Mouse (Mus musculus) limb, embryonic 13.5 days (tissue): Measurements from ENCODE around the gene Cfap126. TPM values are rescaled to one million over a fixed set of nuclear protein-coding genes. Genes with fewer than 3 reads are reported as not detected.
"Not testable (repeated sequence)": the region's sequence is repeated elsewhere in the genome, so short reads cannot be mapped to it uniquely, and the experiment has no call there.

ENCODE experiments used
- ATAC-seq: fragments of 200-750 bp; cut with Nextera tagmentation; 2 replicates; pipeline ENCODE4 v1.8.0; 2017; ENCODE audit warnings: low read depth, moderate number of reproducible peaks, moderate TSS enrichment; ENCODE audit not compliant: low FRiP score
- H3K27ac ChIP-seq: fragments of 300-500 bp; sonication (generic); 2 replicates; pipeline ENCODE4 v1.5.1; 2015; ENCODE audit warnings: inconsistent platforms, mild to moderate bottlenecking, moderate library complexity
- H3K27me3 ChIP-seq: fragments of 300-500 bp; sonication (generic); 2 replicates; pipeline ENCODE4 v1.6.1; 2015; ENCODE audit warnings: mild to moderate bottlenecking, inconsistent platforms
- H3K36me3 ChIP-seq: fragments of 300-500 bp; sonication (generic); 2 replicates; pipeline ENCODE4 v1.6.1; 2015; ENCODE audit warnings: inconsistent platforms, mild to moderate bottlenecking, moderate library complexity
- H3K4me1 ChIP-seq: fragments of 300-500 bp; sonication (generic); 2 replicates; pipeline ENCODE4 v1.6.1; 2015; ENCODE audit warnings: inconsistent platforms
- H3K4me2 ChIP-seq: fragments of 300-500 bp; sonication (generic); replicated peaks from 2 replicates; pipeline ENCODE4 v1.6.1; 2015; ENCODE audit warnings: inconsistent platforms, mild to moderate bottlenecking, moderate library complexity
- H3K4me3 ChIP-seq: fragments of 300-500 bp; sonication (generic); 2 replicates; pipeline ENCODE4 v1.5.1; 2015; ENCODE audit warnings: moderate library complexity, mild to moderate bottlenecking, inconsistent platforms
- H3K9ac ChIP-seq: fragments of 300-500 bp; sonication (generic); 2 replicates; pipeline ENCODE4 v1.6.1; 2015; ENCODE audit warnings: mild to moderate bottlenecking, inconsistent platforms
- H3K9me3 ChIP-seq: fragments of 300-500 bp; sonication (generic); 2 replicates; pipeline ENCODE4 v1.6.1; 2016; ENCODE audit warnings: inconsistent platforms
- WGBS: fragments of 180-500 bp; shearing (Covaris S2); methylation state at CpG from one replicate; pipeline ENCODE4 v1.1.7; 2015; 5-methylcytosine and 5-hydroxymethylcytosine counted together
- polyA plus RNA-seq: library from polyadenylated mRNA; unstranded; fragments of >200 nt; fragmentation: Nextera tagmentation; extraction: Ambion mirVana; gene quantifications from 2 replicates; pipeline ENCODE4 v1.2.1, GENCODE M21; 2015

Cfap126 gene
- polyA plus RNA-seq, 1 experiment from 2014 or later = 1.5 TPM

DNA sequence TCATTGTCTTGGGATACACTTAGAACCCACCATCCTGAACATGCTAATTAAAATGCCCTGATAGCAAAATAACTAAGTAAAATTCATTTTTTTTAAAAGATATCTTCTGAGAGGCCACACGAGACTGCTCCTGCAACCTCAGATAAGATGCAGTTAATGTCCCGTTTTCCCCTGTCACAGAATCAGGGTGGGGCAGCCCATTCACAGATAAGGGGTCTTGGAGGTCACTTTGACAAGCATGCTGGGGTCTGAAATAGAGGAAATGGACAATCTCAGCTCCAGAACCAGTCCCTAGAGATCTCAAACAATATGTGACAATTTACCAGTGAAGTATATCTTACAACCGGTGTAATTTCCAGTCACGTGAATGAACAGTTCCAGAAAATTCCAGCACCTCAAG, 2.6 kb downstream of the Cfap126 start:
- Histone ChIP-seq H3K9me3 (no peaks in the 10 kb centered on the region), H3K27ac (no peak overlapping the region), H3K4me1 (peaks cover 6% of the 10 kb centered on the region; the same call in 1 of the 2 replicates), H3K4me3 (no peak overlapping the region), H3K9ac (no peak overlapping the region), H3K4me2 (no peak overlapping the region), H3K27me3 (no peaks in the 10 kb centered on the region), H3K36me3 (no peaks in the 10 kb centered on the region)
- 63% methylated on average over 4 of the region's 4 CpGs for WGBS
- no peak for ATAC-seq

GRCm38 (mm10) chr1:171118269-171118684, 4.6 kb downstream of the Cfap126 start:
- H3K4me1 ChIP-seq = peaks cover under 1% of the 10 kb centered on the region; the same call in 1 of the 2 replicates
- WGBS = 6% methylated on average over 4 of the region's 4 CpGs

GRCm38 (mm10) chr1:171118996-171119395, 5.3 kb downstream of the Cfap126 start:
- H3K27ac ChIP-seq = no peak overlapping the region
- no peak overlapping the region for H3K9ac ChIP-seq
- H3K27me3 ChIP-seq = no peaks in the 10 kb centered on the region
- ATAC-seq = no peak
- 89% methylated on average over 5 of the region's 5 CpGs for WGBS
- no peaks in the 10 kb centered on the region for H3K4me1 ChIP-seq
- H3K4me2 ChIP-seq = no peak overlapping the region
- no peak overlapping the region for H3K4me3 ChIP-seq
- no peaks in the 10 kb centered on the region for H3K36me3 ChIP-seq
- no peaks in the 10 kb centered on the region for H3K9me3 ChIP-seq

More at GRCm38 (mm10) chr1:171118269-171118684, 4.6 kb downstream of the Cfap126 start:
- H3K27ac ChIP-seq = no peak overlapping the region
- H3K27me3 ChIP-seq = no peaks in the 10 kb centered on the region
- H3K9ac ChIP-seq = no peak overlapping the region
- H3K4me2 ChIP-seq = no peak overlapping the region
- H3K36me3 ChIP-seq = no peaks in the 10 kb centered on the region
- H3K9me3 ChIP-seq = no peaks in the 10 kb centered on the region
- peak; percentile 24; the same call in 1 of the 2 replicates for ATAC-seq
- no peak overlapping the region for H3K4me3 ChIP-seq

GRCm38 (mm10) chr1:171119405-171119804, 5.7 kb downstream of the Cfap126 start:
- Histone ChIP-seq H3K27me3 (no peaks in the 10 kb centered on the region), H3K9me3 (no peaks in the 10 kb centered on the region), H3K4me1 (no peaks in the 10 kb centered on the region), H3K4me3 (no peak overlapping the region), H3K9ac (no peak overlapping the region), H3K36me3 (no peaks in the 10 kb centered on the region), H3K27ac (no peak overlapping the region), H3K4me2 (no peak overlapping the region)
- no peak for ATAC-seq
- 87% methylated on average over 14 of the region's 14 CpGs for WGBS

DNA sequence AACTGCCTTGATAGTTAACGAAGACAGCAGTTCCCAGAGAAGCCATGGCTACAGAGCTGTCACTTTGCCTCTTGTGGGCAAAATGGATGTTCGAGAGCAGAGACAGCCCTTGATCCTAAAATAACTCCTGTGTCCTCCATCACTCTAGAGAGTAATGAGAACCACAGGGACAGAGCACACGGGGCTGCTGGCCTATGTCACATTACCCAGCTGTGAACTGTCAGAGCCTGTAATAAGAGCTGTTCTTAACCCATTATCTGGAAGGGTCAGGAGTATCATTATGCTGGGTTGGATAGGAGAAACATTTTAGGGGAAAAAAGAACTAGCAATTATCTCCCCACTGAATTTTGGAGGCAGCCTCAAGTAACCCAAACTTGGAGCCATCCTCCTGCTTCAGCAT, 7.2 kb downstream of the Cfap126 start:
- no peaks in the 10 kb centered on the region for H3K9me3 ChIP-seq
- H3K27me3 ChIP-seq = no peaks in the 10 kb centered on the region
- no peak overlapping the region for H3K4me3 ChIP-seq
- no peaks in the 10 kb centered on the region for H3K36me3 ChIP-seq
- no peak overlapping the region for H3K4me2 ChIP-seq
- H3K27ac ChIP-seq = no peak overlapping the region
- no peak overlapping the region for H3K9ac ChIP-seq
- no peaks in the 10 kb centered on the region for H3K4me1 ChIP-seq
- no peak for ATAC-seq
- 16% methylated on average over 3 of the region's 3 CpGs for WGBS

DNA sequence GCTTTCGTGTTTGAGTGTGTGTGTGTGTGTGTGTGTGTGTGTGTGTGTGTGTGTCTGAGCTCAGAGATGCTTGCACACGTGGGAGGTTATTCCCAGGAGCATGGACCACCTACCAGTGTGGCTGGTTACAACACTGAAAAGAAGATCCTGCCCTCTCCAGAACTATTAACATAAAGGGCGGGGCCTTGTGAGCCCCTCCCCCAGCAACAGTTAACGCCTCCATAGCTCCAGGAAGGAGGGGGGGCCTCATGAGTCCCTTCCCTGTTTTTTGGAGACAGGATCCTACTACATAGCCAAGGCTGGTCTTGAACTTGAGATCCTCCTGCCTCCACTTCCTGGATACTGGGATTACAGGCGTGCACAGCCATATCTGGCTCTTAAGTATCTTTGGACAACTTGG, 8.1 kb downstream of the Cfap126 start:
- no peaks in the 10 kb centered on the region for H3K27me3 ChIP-seq
- no peak for ATAC-seq
- H3K4me3 ChIP-seq = no peak overlapping the region
- no peak overlapping the region for H3K4me2 ChIP-seq
- no peak overlapping the region for H3K9ac ChIP-seq
- H3K9me3 ChIP-seq = no peaks in the 10 kb centered on the region
- no peak overlapping the region for H3K27ac ChIP-seq
- no peaks in the 10 kb centered on the region for H3K4me1 ChIP-seq
- 36% methylated on average over 5 of the region's 5 CpGs for WGBS
- no peaks in the 10 kb centered on the region for H3K36me3 ChIP-seq

DNA sequence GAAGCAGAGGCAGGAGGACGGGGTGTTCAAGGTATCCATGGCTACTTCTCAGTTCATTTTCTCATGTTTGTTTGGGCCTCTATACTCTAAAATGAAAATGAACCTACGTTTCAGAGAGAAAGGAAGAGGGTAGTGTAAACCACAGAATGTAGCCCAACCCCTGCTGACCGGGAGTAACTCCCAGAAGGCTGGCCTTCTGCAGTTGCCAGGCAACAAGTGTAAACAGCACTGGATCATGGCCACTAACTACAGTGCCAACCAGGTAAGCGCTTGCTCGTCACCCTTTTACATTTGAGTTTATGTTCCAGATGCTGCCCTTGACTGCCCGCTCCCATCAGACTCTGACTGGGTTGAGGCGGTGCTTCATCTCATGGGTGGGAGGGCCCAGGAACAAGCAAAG, 9.2 kb downstream of the Cfap126 start:
- H3K36me3 ChIP-seq = peaks cover 7% of the 10 kb centered on the region
- H3K9ac ChIP-seq = no peak overlapping the region
- no peaks in the 10 kb centered on the region for H3K9me3 ChIP-seq
- no peak overlapping the region for H3K4me2 ChIP-seq
- no peak overlapping the region for H3K27ac ChIP-seq
- no peaks in the 10 kb centered on the region for H3K4me1 ChIP-seq
- no peak overlapping the region for H3K4me3 ChIP-seq
- no peak for ATAC-seq
- no peaks in the 10 kb centered on the region for H3K27me3 ChIP-seq
- 34% methylated on average over 7 of the region's 7 CpGs for WGBS

DNA sequence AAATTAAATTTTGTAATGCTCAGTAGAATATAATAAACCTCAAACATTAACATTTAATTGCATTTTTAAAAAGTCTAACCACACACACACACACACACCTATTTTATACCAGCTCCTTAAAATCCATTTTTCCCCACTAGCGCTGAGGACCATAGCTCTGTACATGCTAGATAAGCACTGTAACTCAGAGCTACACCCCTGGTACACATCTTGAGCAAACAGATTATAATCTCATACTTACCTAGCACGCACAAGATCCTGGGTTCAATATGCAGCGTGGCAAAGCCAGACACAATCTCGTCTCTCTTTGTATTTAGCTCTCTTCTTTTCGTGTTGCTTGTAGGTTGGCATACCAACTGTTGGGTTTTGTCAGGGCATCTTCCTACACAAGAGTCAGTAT, 10.7 kb downstream of the Cfap126 start:
- no peak overlapping the region for H3K27ac ChIP-seq
- H3K4me2 ChIP-seq = no peak overlapping the region
- no peaks in the 10 kb centered on the region for H3K27me3 ChIP-seq
- no peak overlapping the region for H3K4me3 ChIP-seq
- peaks cover 20% of the 10 kb centered on the region for H3K36me3 ChIP-seq
- ATAC-seq = no peak
- H3K9me3 ChIP-seq = no peaks in the 10 kb centered on the region
- 93% methylated on average over 5 of the region's 5 CpGs for WGBS
- H3K9ac ChIP-seq = no peak overlapping the region
- H3K4me1 ChIP-seq = no peaks in the 10 kb centered on the region

GRCm38 (mm10) chr1:171129251-171129650, 15.5 kb downstream of the Cfap126 start:
- no peak for ATAC-seq

DNA sequence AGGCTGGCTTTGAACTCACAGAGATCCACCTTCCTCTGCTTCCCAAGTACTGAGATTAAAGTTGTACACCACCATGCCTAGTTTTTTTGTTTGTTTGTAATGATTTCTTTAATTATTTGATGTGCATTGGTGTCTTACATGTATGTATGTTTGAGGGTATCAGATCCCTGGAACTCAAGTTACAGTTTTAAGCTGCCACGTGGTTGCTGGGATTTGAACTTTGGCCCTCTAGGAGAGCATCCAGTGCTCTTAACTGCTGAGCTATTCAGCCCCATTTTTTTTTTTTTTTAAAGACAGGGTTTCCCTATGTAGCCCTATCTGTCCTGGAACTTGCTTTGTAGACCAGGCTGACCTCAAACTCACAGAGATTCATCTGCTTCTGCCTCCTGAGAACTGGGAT, 17.3 kb downstream of the Cfap126 start:
- WGBS = 88% methylated on average over 1 of the region's 1 CpGs
- Histone ChIP-seq H3K4me1 (no peaks in the 10 kb centered on the region), H3K36me3 (peaks cover 81% of the 10 kb centered on the region), H3K9ac (no peak overlapping the region), H3K9me3 (no peaks in the 10 kb centered on the region), H3K4me2 (no peak overlapping the region), H3K27me3 (no peaks in the 10 kb centered on the region), H3K4me3 (no peak overlapping the region), H3K27ac (no peak overlapping the region)
- no peak for ATAC-seq

More at GRCm38 (mm10) chr1:171129251-171129650, 15.5 kb downstream of the Cfap126 start:
- no peak overlapping the region for H3K4me2 ChIP-seq
- no peak overlapping the region for H3K9ac ChIP-seq
- WGBS = 72% methylated on average over 7 of the region's 7 CpGs
- H3K9me3 ChIP-seq = no peaks in the 10 kb centered on the region
- peaks cover 65% of the 10 kb centered on the region for H3K36me3 ChIP-seq
- H3K27ac ChIP-seq = no peak overlapping the region
- H3K4me3 ChIP-seq = no peak overlapping the region
- no peaks in the 10 kb centered on the region for H3K27me3 ChIP-seq
- no peaks in the 10 kb centered on the region for H3K4me1 ChIP-seq

GRCm38 (mm10) chr1:171135600-171135999, 21.9 kb downstream of the Cfap126 start:
- Histone ChIP-seq H3K4me3 (no peak overlapping the region), H3K27me3 (no peaks in the 10 kb centered on the region), H3K9me3 (no peaks in the 10 kb centered on the region), H3K4me1 (no peaks in the 10 kb centered on the region), H3K4me2 (no peak overlapping the region), H3K36me3 (peaks cover 89% of the 10 kb centered on the region), H3K27ac (no peak overlapping the region), H3K9ac (no peak overlapping the region)
- 100% methylated on average over 2 of the region's 2 CpGs for WGBS
- no peak for ATAC-seq

GRCm38 (mm10) chr1:171137486-171138155, 23.9 kb downstream of the Cfap126 start:
- peaks cover 92% of the 10 kb centered on the region for H3K36me3 ChIP-seq
- not testable (repeated sequence) for H3K9me3 ChIP-seq, H3K4me3 ChIP-seq, ATAC-seq, H3K4me1 ChIP-seq, H3K27ac ChIP-seq, H3K27me3 ChIP-seq, H3K4me2 ChIP-seq, H3K9ac ChIP-seq
- WGBS = 91% methylated on average over 8 of the region's 8 CpGs

DNA sequence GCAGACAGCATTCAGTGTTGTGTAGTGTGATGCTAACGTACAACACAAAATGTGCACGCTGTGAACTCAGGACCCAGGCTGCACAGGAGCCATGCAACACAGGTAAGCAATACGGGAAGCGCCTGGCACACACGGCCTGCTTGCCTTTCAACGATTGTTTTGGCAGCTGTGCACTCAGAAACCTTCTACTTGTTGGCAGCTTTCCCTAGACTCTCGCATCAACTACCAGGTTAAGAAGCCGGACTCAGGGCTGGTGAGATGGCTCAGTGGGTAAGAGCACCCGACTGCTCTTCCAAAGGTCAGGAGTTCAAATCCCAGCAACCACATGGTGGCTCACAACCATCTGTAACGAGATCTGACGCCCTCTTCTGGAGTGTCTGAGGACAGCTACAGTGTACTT, 29.3 kb downstream of the Cfap126 start:
- not testable (repeated sequence) for H3K4me1 ChIP-seq, H3K9me3 ChIP-seq, H3K4me3 ChIP-seq, H3K27ac ChIP-seq, H3K4me2 ChIP-seq, ATAC-seq, H3K9ac ChIP-seq, H3K27me3 ChIP-seq
- peaks cover 70% of the 10 kb centered on the region for H3K36me3 ChIP-seq
- 82% methylated on average over 11 of the region's 11 CpGs for WGBS
